Mouse (Mus musculus): ENCODE measurements around the gene Skap1.

- no peak for TF ChIP-seq CTCF (IDR thresholded peaks at IDR 0.05; ENCODE audit: low read depth, low read length)
- no peak for TF ChIP-seq POLR2A (IDR thresholded peaks at IDR 0.05; ENCODE audit: insufficient read depth, low read length)
These were observed 67.5 kb downstream of the Skap1 start for GRCm38 (mm10) chr11:96531757-96532433.

All from ES-Bruce4 (cell line).